Mouse (Mus musculus) v-Abl transformed pro-B cells (cell line): Measurements from ENCODE around the gene Neurl2.

ENCODE experiments used
- in situ Hi-C, 2 experiments: fragments of 400-800 bp; cut with MboI; formaldehyde crosslinking; loops; one replicate each; pipeline ENCODE4 v1.15.1; 2025; ENCODE audit not compliant: unreplicated experiment in 2 of 2

The Neurl2 gene

GRCm38 (mm10) chr2:164823181-164823585, 10.1 kb downstream of the Neurl2 start:
- in situ Hi-C loops = no loop called here

- in situ Hi-C loops = no loop called here
These were observed 10.6 kb downstream of the Neurl2 start, which contains the start of gene Zswim1 for GRCm38 (mm10) chr2:164822636-164823165. TSS of gene Zswim1 (plus strand) at chr2:164822686.

GRCm38 (mm10) chr2:164821060-164821459, 12.2 kb downstream of the Neurl2 start:
- in situ Hi-C loops = no loop called here

- in situ Hi-C loops = no loop called here
These were observed 15.6 kb downstream of the Neurl2 start for GRCm38 (mm10) chr2:164817703-164818102.

GRCm38 (mm10) chr2:164817206-164817605, 16.1 kb downstream of the Neurl2 start:
- in situ Hi-C loops = no loop called here

- in situ Hi-C loops = no loop called here
These were observed 17.4 kb downstream of the Neurl2 start for GRCm38 (mm10) chr2:164815821-164816220.

GRCm38 (mm10) chr2:164815348-164815747, 17.9 kb downstream of the Neurl2 start:
- in situ Hi-C loops = no loop called here

GRCm38 (mm10) chr2:164813557-164813956, 19.7 kb downstream of the Neurl2 start:
- in situ Hi-C loops = no loop called here

GRCm38 (mm10) chr2:164806614-164807013, 26.6 kb downstream of the Neurl2 start:
- in situ Hi-C loops = no loop called here

- in situ Hi-C loops = no loop called here
These were observed 27.9 kb downstream of the Neurl2 start for GRCm38 (mm10) chr2:164805332-164805718.

GRCm38 (mm10) chr2:164804533-164805331, 28.5 kb downstream of the Neurl2 start, which contains the start of the genes Acot8 and Zswim3:
TSS of gene Acot8 (minus strand) at chr2:164804882.
TSS of gene Zswim3 (plus strand) at chr2:164805098.
- in situ Hi-C loops = no loop called here

GRCm38 (mm10) chr2:164803921-164804313, 29.3 kb downstream of the Neurl2 start:
- in situ Hi-C loops = no loop called here

GRCm38 (mm10) chr2:164803201-164803920, 29.9 kb downstream of the Neurl2 start:
- in situ Hi-C loops = no loop called here

- in situ Hi-C loops = no loop called here
These were observed 32.8 kb downstream of the Neurl2 start for GRCm38 (mm10) chr2:164800252-164801004.

GRCm38 (mm10) chr2:164798554-164798953, 34.7 kb downstream of the Neurl2 start:
- in situ Hi-C loops = loop anchor here (5.0 to 25.0 kb wide), 4 partner anchors 121 to 489 kb away; partner anchors contain the start of genes Slc35c2 (in 1 of the 2) and Wfdc11 (in 1 of the 2)

GRCm38 (mm10) chr2:164795868-164796267, 37.4 kb downstream of the Neurl2 start:
- in situ Hi-C loops = loop anchor here (5.0 to 25.0 kb wide), 4 partner anchors 119 to 491 kb away; partner anchors contain the start of genes Slc35c2 (in 1 of the 2) and Wfdc11 (in 1 of the 2)

GRCm38 (mm10) chr2:164794293-164794692, 39.0 kb downstream of the Neurl2 start:
- in situ Hi-C loops = loop anchor here (5.0 to 25.0 kb wide), 4 partner anchors 119 to 493 kb away; partner anchors contain the start of genes Eppin (in 1 of the 2), Slc35c2 (in 1 of the 2) and Wfdc11 (in 1 of the 2)

- in situ Hi-C loops = loop anchor here (5.0 to 25.0 kb wide), 4 partner anchors 119 to 494 kb away; partner anchors contain the start of genes Eppin (in 1 of the 2), Slc35c2 (in 1 of the 2) and Wfdc11 (in 1 of the 2)
These were observed 39.5 kb downstream of the Neurl2 start for GRCm38 (mm10) chr2:164793772-164794171.

- in situ Hi-C loops = loop anchor here (5.0 to 25.0 kb wide), 4 partner anchors 118 to 494 kb away; partner anchors contain the start of genes Eppin (in 1 of the 2), Slc35c2 (in 1 of the 2) and Wfdc11 (in 1 of the 2)
These were observed 40.0 kb downstream of the Neurl2 start for GRCm38 (mm10) chr2:164793236-164793635.
